Mouse (Mus musculus): ENCODE measurements at regions not wholly inside any gene's neighbourhood (a gene's known extent, or its start where the extent isn't known, plus 50 kb on each side); places are given as distances from the start of the nearest gene placed in this dataset.
"Not testable (repeated sequence)": the region's sequence is repeated elsewhere in the genome, so short reads cannot be mapped to it uniquely, and the experiment has no call there.

DNA sequence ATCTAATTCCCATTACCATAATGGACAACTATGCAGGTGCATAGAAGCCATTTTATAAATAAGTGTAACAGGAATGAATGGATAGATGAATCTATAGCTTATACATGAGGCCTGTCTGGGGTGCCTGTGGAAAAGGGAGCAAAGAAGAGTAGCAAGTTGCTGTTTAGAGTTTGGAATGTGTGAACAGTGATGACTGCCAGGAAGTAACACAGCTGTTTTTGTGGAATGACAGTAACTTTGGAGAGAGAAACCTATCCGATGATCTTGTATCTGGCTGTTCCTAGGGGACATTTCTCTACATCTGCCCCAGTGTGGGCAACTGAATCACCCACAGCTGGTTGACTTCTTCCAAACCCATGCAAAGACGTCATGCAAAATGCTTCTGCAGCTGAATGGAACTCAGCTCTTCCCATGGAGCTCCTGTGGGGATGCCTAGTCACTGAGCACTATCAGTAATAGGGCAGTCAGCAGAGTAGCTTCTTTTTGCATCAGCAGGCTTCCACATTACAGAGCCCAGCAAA lies 192.4 kb downstream of the Osr1 start:
- not testable (repeated sequence) for TF ChIP-seq CTCF (IDR thresholded peaks at IDR 0.05; ENCODE audit: insufficient read depth, low read length); POLR2A (IDR thresholded peaks at IDR 0.05; ENCODE audit: borderline replicate concordance, extremely low read depth, low read depth, low read length)
